ENCODE assay signal across 26 mouse cellular contexts in the genomic region with DNA sequence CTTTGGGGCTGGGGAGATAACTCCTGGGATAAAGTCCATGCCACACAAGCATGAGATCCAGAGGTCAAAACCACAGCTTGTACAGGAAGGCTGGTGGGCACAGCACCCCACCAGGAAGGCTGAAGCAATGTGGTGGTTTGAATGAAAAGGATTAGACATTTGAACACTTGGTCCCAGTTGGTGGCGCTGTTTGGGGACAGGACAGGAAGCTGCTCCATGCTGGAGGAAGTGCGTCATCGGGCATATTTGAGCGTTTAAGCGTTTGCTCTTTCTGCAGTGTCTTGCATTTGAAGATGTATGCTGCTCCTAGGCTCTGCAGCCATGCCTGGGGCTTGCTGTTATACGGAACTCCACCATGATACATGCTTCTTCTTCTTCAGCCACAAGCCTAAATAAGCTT.
DNase-seq lines count a peak whose midpoint lies in the region; ATAC-seq and TF ChIP-seq lines count a peak whose summit lies in the region.
"Had no signal": no experiment of that assay in that cellular context is flagged by ENCODE, and none has a peak within 500 bp of the region (broad histone marks: within the 10 kb centered on the region; RNA-seq: fewer than 3 reads in every experiment).

No protein-coding gene starts in this region.

- peaks cover 3 to 7% of the 10 kb centered on the region in 2 experiments; a peak in 3 of 4 replicates for H3K4me1 ChIP-seq in liver, embryonic 14.5 days (replicated peaks; ENCODE audit: control insufficient read depth in 2 of 2, insufficient read depth in 2 of 2, low read length in 1 of 2)
- H3K4me1 ChIP-seq in liver, embryonic 11.5 days (replicated peaks; ENCODE audit: control insufficient read depth, insufficient read depth, low read length): peaks cover 6% of the 10 kb centered on the region; the same call in 1 of the 2 replicates
- peaks cover 8% of the 10 kb centered on the region for H3K4me1 ChIP-seq in testis, adult 2 months (ENCODE audit: control insufficient read depth, insufficient read depth, low read length)
- no peaks in the 10 kb centered on the region for H3K4me1 ChIP-seq in hindbrain, postnatal 0 days (ENCODE audit: insufficient read depth, low read length)
- H3K4me1 ChIP-seq: embryonic facial prominence, embryonic 13.5 days; embryonic facial prominence, embryonic 15.5 days had no signal

- peak; percentile 24; the same call in 1 of the 2 replicates for TF ChIP-seq CTCF in liver, embryonic 14.5 days (IDR thresholded peaks at IDR 0.05; ENCODE audit: low read depth)
- TF ChIP-seq CTCF in testis, adult 2 months (IDR thresholded peaks at IDR 0.05; ENCODE audit: control insufficient read depth, insufficient read depth, insufficient replicate concordance, low read depth, low read length): no peak
- TF ChIP-seq CTCF in hindbrain, postnatal 0 days (IDR thresholded peaks at IDR 0.05; ENCODE audit: low read depth): no peak

- TF ChIP-seq POLR2A in testis, adult 2 months (IDR thresholded peaks at IDR 0.05; ENCODE audit: control insufficient read depth, low read depth, low read length): no peak

- H3K9ac ChIP-seq in liver, embryonic 14.5 days (replicated peaks): no peak overlapping the region
- no peak overlapping the region for H3K9ac ChIP-seq in liver, embryonic 11.5 days (ENCODE audit: low read depth, low read length)
- H3K9ac ChIP-seq in hindbrain, postnatal 0 days (replicated peaks; ENCODE audit: low read length): no peak overlapping the region
- H3K9ac ChIP-seq: embryonic facial prominence, embryonic 13.5 days; embryonic facial prominence, embryonic 15.5 days; forebrain, embryonic 12.5 days had no signal

- no peak overlapping the region for H3K27ac ChIP-seq in liver, embryonic 14.5 days
- H3K27ac ChIP-seq in liver, embryonic 11.5 days (ENCODE audit: low read depth, low read length): no peak overlapping the region
- no peak overlapping the region for H3K27ac ChIP-seq in testis, adult 2 months (ENCODE audit: control insufficient read depth, insufficient read depth, low read depth, low read length)
- no peak overlapping the region for H3K27ac ChIP-seq in hindbrain, postnatal 0 days
- H3K27ac ChIP-seq: embryonic facial prominence, embryonic 13.5 days; embryonic facial prominence, embryonic 15.5 days; forebrain, embryonic 10.5 days; forebrain, embryonic 12.5 days had no signal

- no peak overlapping the region for H3K4me2 ChIP-seq in liver, embryonic 14.5 days (ENCODE audit: low read depth)
- no peak overlapping the region for H3K4me2 ChIP-seq in liver, embryonic 11.5 days
- no peak overlapping the region for H3K4me2 ChIP-seq in hindbrain, postnatal 0 days (ENCODE audit: low read depth, low read length)
- H3K4me2 ChIP-seq: embryonic facial prominence, embryonic 13.5 days; embryonic facial prominence, embryonic 15.5 days; forebrain, embryonic 12.5 days had no signal

- no peak for ATAC-seq in liver, embryonic 14.5 days (ENCODE audit: insufficient read depth)
- ATAC-seq in liver, embryonic 11.5 days (replicated peaks; ENCODE audit: low FRiP score): no peak
- ATAC-seq in hindbrain, postnatal 0 days: no peak
- ATAC-seq: forebrain, embryonic 14.5 days; forebrain, embryonic 16.5 days; Patski had no signal

- H3K27me3 ChIP-seq in liver, embryonic 14.5 days (ENCODE audit: control insufficient read depth, insufficient read depth, low read length): no peaks in the 10 kb centered on the region
- H3K27me3 ChIP-seq in liver, embryonic 11.5 days (replicated peaks; ENCODE audit: control insufficient read depth, insufficient read depth, low read length): no peaks in the 10 kb centered on the region
- H3K27me3 ChIP-seq in testis, adult 2 months (ENCODE audit: control insufficient read depth, insufficient read depth, low read length): no peaks in the 10 kb centered on the region
- H3K27me3 ChIP-seq in hindbrain, postnatal 0 days (ENCODE audit: insufficient read depth, low read length): no peaks in the 10 kb centered on the region
- H3K27me3 ChIP-seq: embryonic facial prominence, embryonic 13.5 days; embryonic facial prominence, embryonic 15.5 days; Patski had no signal

- H3K36me3 ChIP-seq in liver, embryonic 14.5 days (replicated peaks; ENCODE audit: control insufficient read depth, insufficient read depth, low read depth): no peaks in the 10 kb centered on the region
- no peaks in the 10 kb centered on the region for H3K36me3 ChIP-seq in liver, embryonic 11.5 days (ENCODE audit: control insufficient read depth, insufficient read depth, low read length)
- H3K36me3 ChIP-seq in testis, adult 2 months (ENCODE audit: control insufficient read depth, insufficient read depth, low read length): no peaks in the 10 kb centered on the region
- no peaks in the 10 kb centered on the region for H3K36me3 ChIP-seq in hindbrain, postnatal 0 days (ENCODE audit: insufficient read depth, low read length)
- H3K36me3 ChIP-seq: embryonic facial prominence, embryonic 13.5 days; embryonic facial prominence, embryonic 15.5 days; forebrain, embryonic 10.5 days; forebrain, embryonic 12.5 days; G1E had no signal

- H3K4me3 ChIP-seq in liver, embryonic 14.5 days (ENCODE audit: insufficient read depth in 1 of 2, low read depth in 2 of 2, low read length in 2 of 2): no peak overlapping the region
- H3K4me3 ChIP-seq in liver, embryonic 11.5 days (ENCODE audit: low read depth, low read length): no peak overlapping the region
- H3K4me3 ChIP-seq in testis, adult 2 months (ENCODE audit: control insufficient read depth, low read depth, low read length): peak overlapping the region; percentile 22; the same call in 1 of the 2 replicates
- no peak overlapping the region for H3K4me3 ChIP-seq in hindbrain, postnatal 0 days (ENCODE audit: low read length)
- H3K4me3 ChIP-seq: embryonic facial prominence, embryonic 13.5 days; embryonic facial prominence, embryonic 15.5 days; erythroblast, embryonic 14.5 days; forebrain, embryonic 10.5 days; forebrain, embryonic 12.5 days had no signal

- H3K9me3 ChIP-seq in liver, embryonic 14.5 days (ENCODE audit: control insufficient read depth, low read length): no peaks in the 10 kb centered on the region
- no peaks in the 10 kb centered on the region for H3K9me3 ChIP-seq in liver, embryonic 11.5 days (ENCODE audit: control insufficient read depth, low read length)
- H3K9me3 ChIP-seq in hindbrain, postnatal 0 days (ENCODE audit: low read length): no peaks in the 10 kb centered on the region
- H3K9me3 ChIP-seq: embryonic facial prominence, embryonic 13.5 days; embryonic facial prominence, embryonic 15.5 days; forebrain, embryonic 10.5 days; forebrain, embryonic 12.5 days; G1E had no signal

- no peak for DNase-seq in liver, embryonic 14.5 days (ENCODE audit: low read depth in 3 of 3, low spot score in 3 of 3)
- no peak for DNase-seq in liver, embryonic 11.5 days (ENCODE audit: low spot score)
- DNase-seq in testis, postnatal 14 days (ENCODE audit: low spot score): no peak
- DNase-seq in R1 (ENCODE audit: low read depth, low spot score): peak; percentile 65
- DNase-seq in urinary bladder, postnatal 36 days (ENCODE audit: low spot score in 2 of 2): no peak
- no peak for DNase-seq in hindbrain, postnatal 0 days (ENCODE audit: low spot score)
- DNase-seq: adrenal gland, adult 2 months; adrenal gland, postnatal 10 days; adrenal gland, postnatal 25 days; cerebellum, adult 11 months; cerebellum, adult 18-20 months; cerebellum, adult 8-10 months; cerebellum, adult 9-11 months; cerebellum, postnatal 14 days; cerebellum, postnatal 36 days; embryo, embryonic 11 days had no signal

- no peak for TF ChIP-seq EP300 in liver, embryonic 14.5 days (IDR thresholded peaks at IDR 0.05; ENCODE audit: low read depth)

- 77% methylated on average over 6 of the region's 6 CpGs for WGBS in liver, embryonic 14.5 days (ENCODE audit: insufficient replicate concordance)
- 84% methylated on average over 6 of the region's 6 CpGs for WGBS in liver, embryonic 11.5 days
- 92% methylated on average over 6 of the region's 6 CpGs for WGBS in hindbrain, postnatal 0 days
